Comparison of ENCODE assay signal across 26 mouse cellular contexts in genomic region chr1:89739775-89740099, GRCm38 (mm10).
DNase-seq lines count a peak whose midpoint lies in the region; ATAC-seq and TF ChIP-seq lines count a peak whose summit lies in the region.
"Had no signal": no experiment of that assay in that cellular context is flagged by ENCODE, and none has a peak within 500 bp of the region (broad histone marks: within the 10 kb centered on the region; RNA-seq: fewer than 3 reads in every experiment).

No protein-coding gene starts in this region.

- no peak for ATAC-seq in hindbrain, embryonic 12.5 days (ENCODE audit: low FRiP score)
- no peak for ATAC-seq in hindbrain, embryonic 11.5 days (ENCODE audit: low FRiP score)
- peak; percentile 74; the same call in 1 of the 2 replicates for ATAC-seq in forebrain, embryonic 14.5 days
- ATAC-seq in hindbrain, embryonic 14.5 days (ENCODE audit: low FRiP score) = peak; percentile 42; the same call in 1 of the 2 replicates
- peak; percentile 61 for ATAC-seq in midbrain, embryonic 16.5 days
- ATAC-seq: CD4-positive, CD25-positive, alpha-beta regulatory T cell, adult 4 months; intestine, embryonic 16.5 days had no signal

- H3K36me3 ChIP-seq in hindbrain, embryonic 12.5 days = peaks cover 12% of the 10 kb centered on the region
- H3K36me3 ChIP-seq in hindbrain, embryonic 11.5 days (ENCODE audit: control insufficient read depth, insufficient read depth, low read length) = no peaks in the 10 kb centered on the region
- peaks cover 20% of the 10 kb centered on the region for H3K36me3 ChIP-seq in forebrain, embryonic 14.5 days (ENCODE audit: control insufficient read depth, insufficient read depth, low read length)
- H3K36me3 ChIP-seq in hindbrain, embryonic 14.5 days (replicated peaks; ENCODE audit: control insufficient read depth, insufficient read depth) = peaks cover 19% of the 10 kb centered on the region
- peaks cover 4% of the 10 kb centered on the region; the same call in 1 of the 2 replicates for H3K36me3 ChIP-seq in midbrain, embryonic 16.5 days (ENCODE audit: control insufficient read depth, insufficient read depth, low read length)

- no peak for TF ChIP-seq CTCF in layer of hippocampus, adult 2 months (conservative IDR thresholded peaks at IDR 0.05)

- no peak overlapping the region for H3K4me2 ChIP-seq in hindbrain, embryonic 12.5 days (replicated peaks)
- no peak overlapping the region for H3K4me2 ChIP-seq in hindbrain, embryonic 11.5 days (replicated peaks; ENCODE audit: low read depth, low read length)
- H3K4me2 ChIP-seq in forebrain, embryonic 14.5 days (ENCODE audit: low read length) = no peak overlapping the region
- no peak overlapping the region for H3K4me2 ChIP-seq in hindbrain, embryonic 14.5 days (replicated peaks)
- H3K4me2 ChIP-seq in midbrain, embryonic 16.5 days (ENCODE audit: low read length) = no peak overlapping the region

- H3K27ac ChIP-seq in hindbrain, embryonic 12.5 days = 0 out of 2 replicates have a peak overlapping the region, but pooled peaks have one; percentile 23
- H3K27ac ChIP-seq in hindbrain, embryonic 11.5 days (ENCODE audit: low read depth, low read length) = no peak overlapping the region
- H3K27ac ChIP-seq in forebrain, embryonic 14.5 days (ENCODE audit: low read depth, low read length) = no peak overlapping the region
- H3K27ac ChIP-seq in hindbrain, embryonic 14.5 days = peak overlapping the region; percentile 9; the same call in 1 of the 2 replicates
- 0 out of 2 replicates have a peak overlapping the region, but pooled peaks have one; percentile 61 for H3K27ac ChIP-seq in midbrain, embryonic 16.5 days (ENCODE audit: low read length)
- H3K27ac ChIP-seq in layer of hippocampus, adult 2 months = no peak overlapping the region
- H3K27ac ChIP-seq: kidney, postnatal 0 days; liver, embryonic 14.5 days; macrophage had no signal

- H3K9me3 ChIP-seq in hindbrain, embryonic 12.5 days (replicated peaks) = no peaks in the 10 kb centered on the region
- no peaks in the 10 kb centered on the region for H3K9me3 ChIP-seq in hindbrain, embryonic 11.5 days (ENCODE audit: control insufficient read depth, low read length)
- H3K9me3 ChIP-seq in forebrain, embryonic 14.5 days (replicated peaks; ENCODE audit: control insufficient read depth, low read length) = no peaks in the 10 kb centered on the region
- no peaks in the 10 kb centered on the region for H3K9me3 ChIP-seq in hindbrain, embryonic 14.5 days (ENCODE audit: control insufficient read depth, low read length)
- H3K9me3 ChIP-seq in midbrain, embryonic 16.5 days (replicated peaks; ENCODE audit: control insufficient read depth, low read length, poor library complexity, severe bottlenecking) = no peaks in the 10 kb centered on the region

- DNase-seq in hindbrain, embryonic 11.5 days (ENCODE audit: low spot score) = no peak
- DNase-seq in forebrain, embryonic 14.5 days (ENCODE audit: low spot score) = no peak
- no peak for DNase-seq in hindbrain, embryonic 14.5 days (ENCODE audit: low spot score)
- no peak for DNase-seq in frontal cortex, postnatal 14 days (ENCODE audit: low spot score in 2 of 2)
- no peak for DNase-seq in layer of hippocampus, adult 2 months (ENCODE audit: low spot score in 2 of 2)
- DNase-seq: adrenal gland, postnatal 36 days; cerebellum, adult 2 months; cerebellum, postnatal 14 days; heart, postnatal 14 days; kidney, adult 8-10 months; kidney, postnatal 4 days; layer of hippocampus, postnatal 36 days; left cerebral cortex, postnatal 4 days; liver; lung, adult 2 months; lung, postnatal 10 days; right cerebral cortex, adult 18-20 months; spleen, adult 18-20 months; thymus, postnatal 14 days had no signal

- no peak overlapping the region for H3K9ac ChIP-seq in hindbrain, embryonic 12.5 days
- no peak overlapping the region for H3K9ac ChIP-seq in hindbrain, embryonic 11.5 days (ENCODE audit: low read depth, low read length)
- no peak overlapping the region for H3K9ac ChIP-seq in forebrain, embryonic 14.5 days (ENCODE audit: low read length)
- H3K9ac ChIP-seq in hindbrain, embryonic 14.5 days = no peak overlapping the region
- no peak overlapping the region for H3K9ac ChIP-seq in midbrain, embryonic 16.5 days (ENCODE audit: low read depth, low read length)
- H3K9ac ChIP-seq: liver, embryonic 14.5 days had no signal

- peaks cover 26% of the 10 kb centered on the region for H3K4me1 ChIP-seq in hindbrain, embryonic 12.5 days
- peaks cover 5% of the 10 kb centered on the region for H3K4me1 ChIP-seq in hindbrain, embryonic 11.5 days (replicated peaks; ENCODE audit: control insufficient read depth, insufficient read depth, low read length)
- peaks cover 22% of the 10 kb centered on the region for H3K4me1 ChIP-seq in forebrain, embryonic 14.5 days (ENCODE audit: control insufficient read depth, insufficient read depth, low read length)
- H3K4me1 ChIP-seq in hindbrain, embryonic 14.5 days (replicated peaks; ENCODE audit: control insufficient read depth, insufficient read depth, low read length) = peaks cover 25% of the 10 kb centered on the region
- H3K4me1 ChIP-seq in midbrain, embryonic 16.5 days (ENCODE audit: control insufficient read depth, insufficient read depth, low read length) = peaks cover 22% of the 10 kb centered on the region

- H3K4me3 ChIP-seq in hindbrain, embryonic 12.5 days = no peak overlapping the region
- H3K4me3 ChIP-seq in hindbrain, embryonic 11.5 days (ENCODE audit: low read depth, low read length) = no peak overlapping the region
- no peak overlapping the region for H3K4me3 ChIP-seq in forebrain, embryonic 14.5 days (ENCODE audit: low read depth, low read length)
- H3K4me3 ChIP-seq in hindbrain, embryonic 14.5 days (replicated peaks; ENCODE audit: low read length) = no peak overlapping the region
- no peak overlapping the region for H3K4me3 ChIP-seq in midbrain, embryonic 16.5 days (ENCODE audit: low read depth, low read length)
- no peak overlapping the region for H3K4me3 ChIP-seq in layer of hippocampus, adult 2 months

- H3K27me3 ChIP-seq in hindbrain, embryonic 12.5 days = peaks cover 8% of the 10 kb centered on the region; the same call in 1 of the 2 replicates
- H3K27me3 ChIP-seq in hindbrain, embryonic 11.5 days (ENCODE audit: control insufficient read depth, insufficient read depth, low read length) = no peaks in the 10 kb centered on the region
- H3K27me3 ChIP-seq in forebrain, embryonic 14.5 days (replicated peaks; ENCODE audit: control insufficient read depth, insufficient read depth, low read length) = peaks cover 67% of the 10 kb centered on the region
- H3K27me3 ChIP-seq in hindbrain, embryonic 14.5 days (ENCODE audit: control insufficient read depth, insufficient read depth, low read length) = peaks cover 8% of the 10 kb centered on the region; the same call in 1 of the 2 replicates
- H3K27me3 ChIP-seq in midbrain, embryonic 16.5 days (ENCODE audit: control insufficient read depth, insufficient read depth, low read depth, low read length) = no peaks in the 10 kb centered on the region

- WGBS in hindbrain, embryonic 12.5 days = 18% methylated on average over 3 of the region's 3 CpGs
- 15% methylated on average over 3 of the region's 3 CpGs for WGBS in hindbrain, embryonic 11.5 days
- WGBS in forebrain, embryonic 14.5 days = 0% methylated on average over 3 of the region's 3 CpGs
- 14% methylated on average over 3 of the region's 3 CpGs for WGBS in hindbrain, embryonic 14.5 days
- 5% methylated on average over 3 of the region's 3 CpGs for WGBS in midbrain, embryonic 16.5 days

Comparison
In these comparisons a context has a peak if more than half of its experiments do, and no peak if none do; other contexts are left out.
1. ATAC-seq: peak in forebrain, embryonic 14.5 days (single experiment), hindbrain, embryonic 14.5 days (single experiment) and midbrain, embryonic 16.5 days (single experiment); none in hindbrain, embryonic 12.5 days (single experiment) and hindbrain, embryonic 11.5 days (single experiment).
2. H3K27ac ChIP-seq: peak in hindbrain, embryonic 12.5 days (single experiment), hindbrain, embryonic 14.5 days (single experiment) and midbrain, embryonic 16.5 days (single experiment); none in hindbrain, embryonic 11.5 days (single experiment), forebrain, embryonic 14.5 days (single experiment) and layer of hippocampus, adult 2 months (single experiment).